Mouse (Mus musculus): Measurements from ENCODE around the gene Uqcr10.

- TF ChIP-seq USF2 (IDR thresholded peaks at IDR 0.05; ENCODE audit: borderline replicate concordance in 1 of 2, insufficient read depth in 1 of 2, low read depth in 1 of 2, low read length in 2 of 2) (no peak), POLR2A (IDR thresholded peaks at IDR 0.05; ENCODE audit: control insufficient read depth in 1 of 2, insufficient read depth in 1 of 2, low read depth in 1 of 2, low read length in 2 of 2, poor library complexity in 1 of 2) (no peak), CTCF (IDR thresholded peaks at IDR 0.05 in 2 of 3, conservative IDR thresholded peaks at IDR 0.05 in 1 of 3; ENCODE audit: control insufficient read depth in 1 of 3, insufficient read depth in 1 of 3, low read depth in 2 of 3, low read length in 3 of 3, poor library complexity in 1 of 3, severe bottlenecking in 1 of 3) (no peak), CHD1 (IDR thresholded peaks at IDR 0.05; ENCODE audit: low read depth, low read length) (no peak), NRF1 (IDR thresholded peaks at IDR 0.05; ENCODE audit: insufficient read depth, low read depth, low read length, poor library complexity, severe bottlenecking) (no peak), TAL1 (IDR thresholded peaks at IDR 0.05; ENCODE audit: low read length) (no peak), ELF1 (IDR thresholded peaks at IDR 0.05; ENCODE audit: low read depth, low read length) (no peak), MYB (IDR thresholded peaks at IDR 0.05; ENCODE audit: low read depth, low read length) (no peak), JUND (IDR thresholded peaks at IDR 0.05; ENCODE audit: low read depth, low read length) (no peak), ZMIZ1 (IDR thresholded peaks at IDR 0.05; ENCODE audit: low read depth, low read length) (no peak), MAZ (IDR thresholded peaks at IDR 0.05; ENCODE audit: low read depth, low read length) (no peak), EP300 (IDR thresholded peaks at IDR 0.05; ENCODE audit: low read depth in 1 of 2, low read length in 2 of 2) (no peak), MEF2A (IDR thresholded peaks at IDR 0.05; ENCODE audit: extremely low read depth, insufficient replicate concordance, low read depth, low read length, poor library complexity, severe bottlenecking) (no peak), CHD2 (IDR thresholded peaks at IDR 0.05; ENCODE audit: low read length) (no peak)
These were observed 12.0 kb downstream of the Uqcr10 start for GRCm38 (mm10) chr11:4692162-4692561.
